Mouse (Mus musculus): ENCODE measurements around the gene Ufsp1. TPM values are rescaled to one million over a fixed set of nuclear protein-coding genes. Genes with fewer than 3 reads are reported as not detected.

The Ufsp1 gene
- polyA plus RNA-seq, 1 experiment from 2014 or later: 7.8 TPM

DNA sequence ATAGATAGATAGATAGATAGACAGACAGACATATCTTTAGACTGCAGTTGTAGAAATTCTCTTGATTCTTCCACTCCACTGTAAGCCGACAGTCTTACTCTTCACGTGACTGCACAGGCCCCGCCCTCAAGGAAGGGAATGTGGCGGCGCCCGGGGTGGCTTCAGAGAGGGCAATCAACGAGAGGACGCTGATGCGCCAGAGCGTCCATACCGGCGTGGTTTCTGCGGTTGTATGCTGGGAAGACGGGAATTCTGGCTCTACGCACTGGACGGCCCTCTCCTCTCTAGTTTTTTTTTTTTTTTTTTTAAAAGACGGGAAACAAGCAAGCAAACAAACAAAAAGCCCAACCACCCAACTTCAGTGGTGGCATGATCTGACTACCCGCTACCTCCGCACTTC, 43.8 kb downstream of the Ufsp1 start:
- peaks cover 20% of the 10 kb centered on the region for H3K4me1 ChIP-seq (ENCODE audit: control insufficient read depth, low read depth, low read length)

DNA sequence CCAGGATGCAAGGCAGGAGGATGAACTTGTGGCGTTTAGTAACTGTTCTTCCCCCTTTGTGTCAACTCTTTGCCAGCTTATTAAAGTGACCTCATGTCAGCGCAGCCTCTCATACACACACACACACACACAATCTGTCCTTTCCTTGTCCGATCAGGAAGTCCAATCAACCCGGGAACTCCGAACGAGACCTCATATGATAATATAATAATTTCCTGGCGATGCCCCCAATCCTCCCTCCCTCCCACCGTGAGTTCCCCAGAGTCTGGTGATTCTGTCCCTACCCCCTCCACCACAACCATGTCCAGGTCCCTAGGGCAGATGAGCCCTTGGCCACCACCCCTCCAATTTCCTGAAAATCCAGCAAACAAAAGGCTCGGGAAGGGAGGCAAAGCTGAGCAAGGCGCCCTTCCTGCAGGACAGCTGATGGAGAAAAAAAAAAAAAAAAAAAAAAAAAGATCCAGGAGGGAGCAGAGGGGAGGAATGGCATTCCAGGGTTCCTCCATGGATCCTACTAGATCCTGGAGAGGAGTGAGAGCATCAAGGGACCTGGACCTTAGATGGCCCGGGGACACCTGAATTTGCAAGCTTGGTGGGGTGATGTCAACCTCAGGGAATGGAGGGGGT, 44.3 kb downstream of the Ufsp1 start:
- Histone ChIP-seq H3K4me3 (ENCODE audit: low read depth, low read length) (peak overlapping the region; percentile 55), H3K27me3 (ENCODE audit: control insufficient read depth, insufficient read depth, low read depth, low read length) (no peaks in the 10 kb centered on the region), H3K4me1 (ENCODE audit: control insufficient read depth, low read depth, low read length) (peaks cover 15% of the 10 kb centered on the region), H3K9ac (ENCODE audit: low read depth, low read length) (peak overlapping the region; percentile 53; the same call in 1 of the 2 replicates), H3K27ac (ENCODE audit: low read length) (peak overlapping the region; percentile 43; the same call in 1 of the 2 replicates), H3K36me3 (ENCODE audit: control insufficient read depth, insufficient read depth) (no peaks in the 10 kb centered on the region), H3K4me2 (ENCODE audit: low read depth, low read length) (peak overlapping the region; percentile 74), H3K9me3 (replicated peaks; ENCODE audit: control insufficient read depth, low read length) (no peaks in the 10 kb centered on the region)
- WGBS (ENCODE audit: insufficient replicate concordance): 2% methylated on average over 11 of the region's 11 CpGs
- peak; percentile 33 for ATAC-seq (ENCODE audit: low read depth)

More for the DNA sequence above, 43.8 kb downstream of the Ufsp1 start:
- Histone ChIP-seq H3K4me2 (ENCODE audit: low read depth, low read length) (peak overlapping the region; percentile 74), H3K9ac (ENCODE audit: low read depth, low read length) (peak overlapping the region; percentile 53; the same call in 1 of the 2 replicates), H3K4me3 (ENCODE audit: low read depth, low read length) (peak overlapping the region; percentile 55), H3K27me3 (ENCODE audit: control insufficient read depth, insufficient read depth, low read depth, low read length) (no peaks in the 10 kb centered on the region), H3K9me3 (replicated peaks; ENCODE audit: control insufficient read depth, low read length) (no peaks in the 10 kb centered on the region), H3K36me3 (ENCODE audit: control insufficient read depth, insufficient read depth) (no peaks in the 10 kb centered on the region), H3K27ac (ENCODE audit: low read length) (peak overlapping the region; percentile 43; the same call in 1 of the 2 replicates)
- ATAC-seq (ENCODE audit: low read depth): peak; percentile 67
- WGBS (ENCODE audit: insufficient replicate concordance): 0% methylated on average over 19 of the region's 19 CpGs

DNA sequence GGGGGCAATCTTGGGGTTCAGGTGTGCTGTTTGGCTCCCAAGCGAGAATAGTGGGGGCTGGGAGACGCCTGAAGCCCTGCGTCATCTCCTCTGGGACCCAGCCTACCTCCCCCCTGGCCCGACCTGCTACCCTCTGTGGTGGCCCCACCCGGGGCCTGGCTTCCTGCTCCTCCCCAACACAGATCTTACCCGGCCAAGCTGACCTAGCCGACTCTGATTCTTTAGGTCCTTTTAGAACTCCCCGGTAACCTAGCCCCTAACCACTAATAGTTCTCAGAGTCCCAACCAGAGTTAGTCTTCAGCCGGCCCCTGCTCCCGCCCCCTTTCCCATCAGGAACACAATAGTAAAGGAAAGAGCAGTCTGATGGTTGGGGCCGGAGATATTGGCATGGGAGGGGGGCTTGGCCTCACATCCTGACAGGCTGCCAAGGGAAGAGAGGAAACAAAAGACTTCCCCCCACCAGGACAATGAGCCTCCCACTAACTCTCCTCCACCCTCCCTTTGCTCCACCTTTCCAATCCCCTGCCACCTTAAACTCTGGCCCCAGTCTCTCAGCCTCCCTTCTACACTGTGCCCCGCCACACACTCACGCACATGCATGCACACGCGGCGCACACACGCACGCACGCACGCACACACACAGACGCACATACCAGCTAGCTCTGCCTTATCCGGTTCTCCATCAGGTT, 45.0 kb downstream of the Ufsp1 start:
- H3K27ac ChIP-seq (ENCODE audit: low read length): no peak overlapping the region
- no peaks in the 10 kb centered on the region for H3K27me3 ChIP-seq (ENCODE audit: control insufficient read depth, insufficient read depth, low read depth, low read length)
- no peaks in the 10 kb centered on the region for H3K36me3 ChIP-seq (ENCODE audit: control insufficient read depth, insufficient read depth)
- ATAC-seq (ENCODE audit: low read depth): peak; percentile 28
- H3K4me2 ChIP-seq (ENCODE audit: low read depth, low read length): peak overlapping the region; percentile 74; the same call in 1 of the 2 replicates
- H3K4me1 ChIP-seq (ENCODE audit: control insufficient read depth, low read depth, low read length): peaks cover 9% of the 10 kb centered on the region
- no peaks in the 10 kb centered on the region for H3K9me3 ChIP-seq (replicated peaks; ENCODE audit: control insufficient read depth, low read length)
- WGBS (ENCODE audit: insufficient replicate concordance): 19% methylated on average over 20 of the region's 22 CpGs
- H3K9ac ChIP-seq (ENCODE audit: low read depth, low read length): 0 out of 2 replicates have a peak overlapping the region, but pooled peaks have one; percentile 3
- H3K4me3 ChIP-seq (ENCODE audit: low read depth, low read length): no peak overlapping the region; the same call in 1 of the 2 replicates

DNA sequence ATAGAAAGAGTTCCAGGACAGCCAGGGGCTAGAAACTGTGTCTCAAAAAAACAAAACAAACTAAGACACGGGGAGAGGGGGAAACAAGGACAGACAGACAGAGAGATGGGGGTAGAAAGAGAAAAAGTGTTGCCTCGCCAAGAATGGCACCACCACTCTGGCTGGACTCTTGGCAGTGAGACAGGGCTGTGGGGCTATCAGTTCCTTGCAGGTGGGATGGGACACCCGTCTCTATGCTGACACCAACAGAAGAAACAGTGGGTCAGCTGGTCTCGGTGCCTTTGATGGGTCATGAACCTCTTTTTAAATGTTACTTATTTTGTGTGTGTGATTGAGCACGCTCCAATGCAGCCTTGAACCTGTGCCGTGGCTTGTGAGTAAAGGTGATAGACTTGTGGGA, 45.8 kb downstream of the Ufsp1 start:
- no peak for ATAC-seq (ENCODE audit: low read depth)
- Histone ChIP-seq H3K27me3 (ENCODE audit: control insufficient read depth, insufficient read depth, low read depth, low read length) (no peaks in the 10 kb centered on the region), H3K9me3 (replicated peaks; ENCODE audit: control insufficient read depth, low read length) (no peaks in the 10 kb centered on the region), H3K36me3 (ENCODE audit: control insufficient read depth, insufficient read depth) (no peaks in the 10 kb centered on the region), H3K27ac (ENCODE audit: low read length) (no peak overlapping the region), H3K4me1 (ENCODE audit: control insufficient read depth, low read depth, low read length) (peaks cover 10% of the 10 kb centered on the region), H3K4me3 (ENCODE audit: low read depth, low read length) (no peak overlapping the region), H3K9ac (ENCODE audit: low read depth, low read length) (no peak overlapping the region), H3K4me2 (ENCODE audit: low read depth, low read length) (no peak overlapping the region)
- whole genome bisulfite sequencing (ENCODE audit: insufficient replicate concordance): 51% methylated on average over 6 of the region's 6 CpGs

DNA sequence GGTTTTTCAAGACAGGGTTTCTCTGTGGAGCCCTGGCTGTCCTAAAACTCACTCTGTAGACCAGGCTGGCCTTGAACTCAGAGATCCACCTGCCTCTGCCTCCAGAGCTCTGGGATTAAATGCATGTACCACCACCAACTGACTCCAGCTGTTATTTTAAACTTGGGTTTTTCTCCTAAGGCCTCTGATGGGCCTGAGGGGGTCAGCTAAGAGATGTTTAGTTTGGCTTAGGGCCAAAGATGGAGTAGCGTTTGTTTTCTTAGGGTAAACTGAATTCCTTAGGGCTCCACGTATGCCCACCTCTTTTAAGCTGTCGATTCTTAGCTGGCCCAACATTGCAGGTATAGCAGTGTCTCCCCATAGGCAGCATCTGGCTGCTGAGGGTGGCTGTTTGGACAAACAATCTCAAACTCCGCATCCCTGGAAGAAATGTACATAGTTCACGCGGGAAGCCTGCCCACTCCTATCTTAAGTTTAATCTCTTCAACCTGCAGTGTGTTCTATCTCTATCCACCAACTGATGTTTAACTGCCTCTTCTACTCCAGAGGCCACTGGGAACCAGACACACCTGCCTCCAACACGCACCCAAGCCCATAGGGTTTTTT, 48.1 kb downstream of the Ufsp1 start:
- H3K9ac ChIP-seq (ENCODE audit: low read depth, low read length): no peak overlapping the region
- ATAC-seq (ENCODE audit: low read depth): no peak
- WGBS (ENCODE audit: insufficient replicate concordance): 60% methylated on average over 7 of the region's 7 CpGs
- peaks cover 3% of the 10 kb centered on the region; the same call in 1 of the 2 replicates for H3K27me3 ChIP-seq (ENCODE audit: control insufficient read depth, insufficient read depth, low read depth, low read length)
- no peak overlapping the region for H3K27ac ChIP-seq (ENCODE audit: low read length)
- no peaks in the 10 kb centered on the region for H3K36me3 ChIP-seq (ENCODE audit: control insufficient read depth, insufficient read depth)
- peaks cover 11% of the 10 kb centered on the region for H3K4me1 ChIP-seq (ENCODE audit: control insufficient read depth, low read depth, low read length)
- H3K9me3 ChIP-seq (replicated peaks; ENCODE audit: control insufficient read depth, low read length): no peaks in the 10 kb centered on the region
- H3K4me2 ChIP-seq (ENCODE audit: low read depth, low read length): no peak overlapping the region
- H3K4me3 ChIP-seq (ENCODE audit: low read depth, low read length): no peak overlapping the region

- H3K4me1 ChIP-seq (ENCODE audit: control insufficient read depth, low read depth, low read length): peaks cover 10% of the 10 kb centered on the region
- no peak overlapping the region for H3K4me2 ChIP-seq (ENCODE audit: low read depth, low read length)
- H3K27ac ChIP-seq (ENCODE audit: low read length): no peak overlapping the region
- 74% methylated on average over 5 of the region's 5 CpGs for WGBS (ENCODE audit: insufficient replicate concordance)
- no peaks in the 10 kb centered on the region for H3K9me3 ChIP-seq (replicated peaks; ENCODE audit: control insufficient read depth, low read length)
- H3K4me3 ChIP-seq (ENCODE audit: low read depth, low read length): no peak overlapping the region
- no peak for ATAC-seq (ENCODE audit: low read depth)
- no peaks in the 10 kb centered on the region for H3K36me3 ChIP-seq (ENCODE audit: control insufficient read depth, insufficient read depth)
- no peak overlapping the region for H3K9ac ChIP-seq (ENCODE audit: low read depth, low read length)
- peaks cover 12% of the 10 kb centered on the region for H3K27me3 ChIP-seq (ENCODE audit: control insufficient read depth, insufficient read depth, low read depth, low read length)
Observed at GRCm38 (mm10) chr5:137343412-137343811, 49.0 kb downstream of the Ufsp1 start.

DNA sequence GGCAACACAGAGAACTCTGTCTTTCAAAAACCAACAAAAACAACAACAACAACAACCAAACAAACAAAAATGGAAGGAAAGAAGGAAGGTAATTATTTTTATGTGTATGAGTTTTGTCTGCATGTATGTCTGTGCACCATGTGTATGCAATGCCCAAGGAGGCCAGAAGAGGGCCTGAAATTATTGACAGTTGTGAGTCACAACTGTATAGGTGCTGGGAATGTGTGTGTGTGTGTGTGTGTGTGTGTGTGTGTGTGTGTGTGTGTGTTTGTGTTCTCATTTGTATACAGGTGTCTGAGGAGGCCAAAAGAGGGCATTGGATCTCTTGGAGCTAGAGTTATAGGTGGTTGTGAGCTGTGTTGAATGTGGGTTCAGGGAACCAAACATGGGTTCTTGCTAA, 49.4 kb downstream of the Ufsp1 start:
- ATAC-seq (ENCODE audit: low read depth): no peak
- Histone ChIP-seq H3K36me3 (ENCODE audit: control insufficient read depth, insufficient read depth) (no peaks in the 10 kb centered on the region), H3K9me3 (replicated peaks; ENCODE audit: control insufficient read depth, low read length) (no peaks in the 10 kb centered on the region), H3K27ac (ENCODE audit: low read length) (no peak overlapping the region), H3K4me1 (ENCODE audit: control insufficient read depth, low read depth, low read length) (peaks cover 10% of the 10 kb centered on the region), H3K4me3 (ENCODE audit: low read depth, low read length) (no peak overlapping the region), H3K27me3 (ENCODE audit: control insufficient read depth, insufficient read depth, low read depth, low read length) (peaks cover 16% of the 10 kb centered on the region), H3K4me2 (ENCODE audit: low read depth, low read length) (no peak overlapping the region), H3K9ac (ENCODE audit: low read depth, low read length) (no peak overlapping the region)

All from liver, embryonic 16.5 days (tissue).